Mouse (Mus musculus) kidney, adult 10 weeks (tissue): ENCODE data around the gene Hist2h2aa2. TPM values are rescaled to one million over a fixed set of nuclear protein-coding genes. Genes with fewer than 3 reads are reported as not detected.

Source experiments
- polyA plus RNA-seq: library from polyadenylated mRNA; stranded (reverse); fragments of 350-450 nt; fragmentation: Illumina TruSeq; extraction: RNeasy Lipid Tissue Mini Kit (QIAGEN cat#74804); gene quantifications from one replicate; pipeline ENCODE4 v1.2.3, GENCODE M21; 2014; ENCODE audit warnings: low read depth, low replicate concordance

Gene Hist2h2aa2
- polyA plus RNA-seq = not detected

DNA sequence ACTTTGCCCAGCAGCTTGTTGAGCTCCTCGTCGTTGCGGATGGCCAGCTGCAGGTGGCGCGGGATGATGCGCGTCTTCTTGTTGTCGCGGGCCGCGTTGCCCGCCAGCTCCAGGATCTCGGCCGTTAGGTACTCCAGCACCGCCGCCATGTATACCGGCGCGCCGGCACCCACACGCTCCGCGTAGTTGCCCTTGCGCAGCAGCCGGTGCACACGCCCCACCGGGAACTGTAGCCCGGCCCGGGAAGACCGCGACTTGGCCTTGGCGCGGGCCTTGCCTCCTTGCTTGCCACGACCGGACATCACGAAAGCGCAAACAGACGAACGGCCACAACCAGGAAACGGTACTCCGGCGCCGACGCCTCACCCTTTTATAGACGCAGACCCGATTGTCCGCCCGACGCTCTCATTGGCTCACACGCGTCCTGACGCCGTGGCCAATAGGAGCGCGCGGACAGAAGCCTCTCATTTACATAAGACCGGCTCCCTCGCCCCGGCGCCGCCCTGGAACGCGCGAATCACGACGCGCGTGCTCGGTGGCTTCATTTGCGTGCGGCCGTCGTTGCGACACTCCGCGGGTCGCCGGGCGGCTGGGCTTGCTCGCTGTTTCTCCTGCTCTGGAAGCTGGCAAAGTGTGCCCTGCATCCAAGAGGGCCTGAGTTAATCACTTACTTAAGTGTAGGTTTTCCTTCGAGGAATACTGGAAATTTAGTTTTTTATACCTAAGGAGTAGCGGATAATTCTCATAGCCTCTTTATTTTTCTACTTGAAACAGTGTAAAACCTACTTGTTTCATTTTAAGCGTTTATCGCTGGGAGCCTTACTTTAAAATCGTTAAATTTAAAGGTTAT is at the start of gene Hist2h2aa2:
Gene Hist2h2aa2 (minus strand): TSS at position 328 of the 850 bp plus-strand sequence.

DNA sequence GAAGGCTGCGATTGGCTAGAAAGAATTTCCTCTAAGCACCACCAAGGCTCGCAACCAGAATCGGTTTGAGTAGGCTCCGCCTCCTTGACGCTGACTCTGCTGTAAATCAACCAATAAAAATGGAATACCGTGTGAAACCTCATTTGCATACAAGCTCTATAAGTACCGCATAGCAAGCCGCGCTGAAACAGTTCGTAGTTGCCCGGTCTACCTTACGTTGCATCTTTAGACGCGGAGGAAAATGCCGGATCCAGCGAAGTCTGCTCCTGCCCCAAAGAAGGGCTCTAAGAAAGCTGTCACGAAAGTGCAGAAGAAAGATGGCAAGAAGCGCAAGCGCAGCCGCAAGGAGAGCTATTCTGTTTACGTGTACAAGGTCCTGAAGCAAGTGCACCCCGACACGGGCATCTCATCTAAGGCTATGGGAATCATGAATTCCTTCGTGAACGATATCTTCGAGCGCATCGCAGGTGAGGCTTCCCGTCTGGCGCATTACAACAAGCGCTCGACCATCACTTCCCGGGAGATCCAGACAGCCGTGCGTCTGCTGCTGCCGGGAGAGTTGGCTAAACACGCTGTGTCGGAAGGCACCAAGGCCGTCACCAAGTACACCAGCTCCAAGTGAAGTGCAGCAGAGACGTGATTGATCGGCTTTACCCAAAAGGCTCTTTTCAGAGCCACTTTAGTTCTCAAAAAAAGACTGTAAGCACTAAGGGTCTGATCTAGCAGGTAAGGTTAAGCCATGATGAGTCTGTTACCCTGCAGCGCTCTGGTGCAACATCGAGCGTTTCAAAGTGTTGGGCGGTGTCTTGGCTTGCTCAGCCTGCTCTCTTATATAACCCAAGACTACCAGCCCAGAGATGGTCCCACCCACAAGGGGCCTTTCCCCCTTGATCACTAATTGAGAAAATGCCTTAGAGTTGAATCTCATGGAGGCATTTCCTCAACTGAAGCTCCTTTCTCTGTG is 29.7 kb upstream of the Hist2h2aa2 start, which contains the start of gene Hist2h2bb:
Gene Hist2h2bb (plus strand): TSS at position 242 of the 964 bp plus-strand sequence.

DNA sequence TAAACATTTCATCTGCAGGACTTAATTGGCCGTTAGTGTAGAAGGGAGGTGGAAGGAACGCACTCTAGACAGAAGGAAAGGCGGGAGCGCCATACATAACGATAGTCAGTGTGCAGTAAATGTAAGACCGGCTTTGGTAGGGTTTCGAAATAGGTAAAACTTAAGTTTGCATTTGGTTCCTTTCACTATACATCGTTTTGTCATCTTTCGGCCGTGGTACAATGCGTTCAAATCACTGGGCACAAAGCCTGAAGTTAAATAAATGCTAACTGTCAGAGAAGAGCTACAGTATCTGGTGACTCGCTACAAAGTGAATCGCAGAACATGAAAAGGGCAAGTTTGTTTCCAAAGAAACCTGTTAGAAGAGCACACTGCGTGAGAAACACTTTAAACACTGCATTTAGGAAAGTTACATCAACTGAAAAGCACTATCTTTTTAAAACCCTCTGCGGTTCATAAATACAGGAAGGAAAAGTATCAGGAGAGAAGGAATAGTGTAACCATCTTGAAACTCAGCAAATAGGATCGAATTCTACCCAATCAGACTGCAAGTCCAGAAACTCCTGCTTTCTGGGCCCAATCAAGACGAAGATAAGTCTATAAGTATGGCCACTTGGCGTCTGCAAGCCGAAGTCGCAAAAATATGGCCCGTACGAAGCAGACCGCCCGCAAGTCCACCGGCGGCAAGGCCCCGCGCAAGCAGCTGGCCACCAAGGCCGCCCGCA is 28.1 kb upstream of the Hist2h2aa2 start, which contains the start of gene Hist2h3b:
Gene Hist2h3b (plus strand): TSS at position 604 of the 725 bp plus-strand sequence.

DNA sequence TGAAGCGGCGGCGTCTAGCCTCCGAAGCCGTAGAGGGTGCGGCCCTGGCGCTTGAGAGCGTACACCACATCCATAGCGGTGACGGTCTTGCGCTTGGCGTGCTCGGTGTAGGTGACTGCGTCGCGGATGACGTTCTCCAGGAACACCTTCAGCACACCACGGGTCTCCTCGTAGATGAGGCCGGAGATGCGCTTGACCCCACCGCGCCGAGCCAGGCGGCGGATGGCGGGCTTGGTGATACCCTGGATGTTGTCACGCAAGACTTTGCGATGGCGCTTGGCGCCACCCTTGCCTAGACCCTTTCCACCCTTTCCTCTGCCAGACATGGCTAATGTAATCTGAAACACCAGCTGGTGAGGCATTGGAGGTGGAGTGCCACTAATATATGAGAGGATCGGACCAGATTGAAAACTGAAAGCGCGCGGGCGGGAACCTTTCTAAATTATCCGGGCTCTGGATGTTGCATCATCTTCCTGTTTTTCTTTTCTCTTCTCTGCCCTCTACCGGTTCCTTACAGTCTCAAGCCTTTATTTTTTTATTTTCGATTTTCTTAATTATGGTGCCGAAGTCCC is 23.0 kb upstream of the Hist2h2aa2 start, which contains the start of gene Hist2h4:
Gene Hist2h4 (minus strand): TSS at position 333 of the 572 bp plus-strand sequence.

DNA sequence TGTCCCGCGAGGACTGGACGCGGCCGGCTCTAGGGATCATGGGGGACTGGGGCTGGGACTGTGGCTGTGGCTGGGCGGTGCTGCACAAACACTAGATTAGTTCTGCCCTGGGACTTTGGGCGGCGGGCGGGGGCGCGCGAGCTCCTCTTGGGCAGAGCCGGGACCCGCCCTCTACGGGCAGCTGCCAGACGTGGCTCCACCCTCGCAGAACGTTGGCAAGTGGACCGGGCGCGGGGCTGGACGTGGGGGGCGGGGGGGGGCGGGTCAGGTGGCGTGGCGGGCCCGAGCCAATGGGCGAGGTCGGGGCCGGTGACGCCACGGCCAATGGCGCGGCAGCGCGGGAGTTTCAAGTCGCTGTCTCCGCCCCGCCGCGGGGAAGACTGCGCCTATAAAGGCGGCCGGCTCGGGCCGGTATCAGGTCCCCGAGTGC is 6.4 kb upstream of the Hist2h2aa2 start, which contains the start of gene Hist2h3c1:
Gene Hist2h3c1 (plus strand): TSS at position 259 of the 430 bp plus-strand sequence.

DNA sequence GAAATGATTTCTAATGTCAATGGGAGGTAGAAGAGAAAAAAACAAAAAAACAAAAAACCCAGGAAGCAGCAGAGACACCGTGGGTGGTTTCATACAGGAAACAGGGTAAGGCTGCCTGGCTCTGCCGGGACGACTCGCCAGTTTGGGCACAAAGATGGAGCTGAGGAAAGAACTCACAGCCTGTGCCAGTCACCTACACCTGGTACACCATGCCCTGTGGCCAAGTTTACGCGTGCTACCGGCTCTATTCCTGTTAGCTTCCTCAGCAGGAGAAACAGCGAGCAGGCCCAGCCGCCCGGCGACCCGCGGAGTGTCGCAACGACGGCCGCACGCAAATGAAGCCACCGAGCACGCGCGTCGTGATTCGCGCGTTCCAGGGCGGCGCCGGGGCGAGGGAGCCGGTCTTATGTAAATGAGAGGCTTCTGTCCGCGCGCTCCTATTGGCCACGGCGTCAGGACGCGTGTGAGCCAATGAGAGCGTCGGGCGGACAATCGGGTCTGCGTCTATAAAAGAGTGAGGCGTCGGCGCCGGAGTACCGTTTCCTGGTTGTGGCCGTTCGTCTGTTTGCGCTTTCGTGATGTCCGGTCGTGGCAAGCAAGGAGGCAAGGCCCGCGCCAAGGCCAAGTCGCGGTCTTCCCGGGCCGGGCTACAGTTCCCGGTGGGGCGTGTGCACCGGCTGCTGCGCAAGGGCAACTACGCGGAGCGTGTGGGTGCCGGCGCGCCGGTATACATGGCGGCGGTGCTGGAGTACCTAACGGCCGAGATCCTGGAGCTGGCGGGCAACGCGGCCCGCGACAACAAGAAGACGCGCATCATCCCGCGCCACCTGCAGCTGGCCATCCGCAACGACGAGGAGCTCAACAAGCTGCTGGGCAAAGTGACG is 5.2 kb upstream of the Hist2h2aa2 start, which contains the start of gene Hist2h2aa1:
Gene Hist2h2aa1 (plus strand): TSS at position 495 of the 884 bp plus-strand sequence.

DNA sequence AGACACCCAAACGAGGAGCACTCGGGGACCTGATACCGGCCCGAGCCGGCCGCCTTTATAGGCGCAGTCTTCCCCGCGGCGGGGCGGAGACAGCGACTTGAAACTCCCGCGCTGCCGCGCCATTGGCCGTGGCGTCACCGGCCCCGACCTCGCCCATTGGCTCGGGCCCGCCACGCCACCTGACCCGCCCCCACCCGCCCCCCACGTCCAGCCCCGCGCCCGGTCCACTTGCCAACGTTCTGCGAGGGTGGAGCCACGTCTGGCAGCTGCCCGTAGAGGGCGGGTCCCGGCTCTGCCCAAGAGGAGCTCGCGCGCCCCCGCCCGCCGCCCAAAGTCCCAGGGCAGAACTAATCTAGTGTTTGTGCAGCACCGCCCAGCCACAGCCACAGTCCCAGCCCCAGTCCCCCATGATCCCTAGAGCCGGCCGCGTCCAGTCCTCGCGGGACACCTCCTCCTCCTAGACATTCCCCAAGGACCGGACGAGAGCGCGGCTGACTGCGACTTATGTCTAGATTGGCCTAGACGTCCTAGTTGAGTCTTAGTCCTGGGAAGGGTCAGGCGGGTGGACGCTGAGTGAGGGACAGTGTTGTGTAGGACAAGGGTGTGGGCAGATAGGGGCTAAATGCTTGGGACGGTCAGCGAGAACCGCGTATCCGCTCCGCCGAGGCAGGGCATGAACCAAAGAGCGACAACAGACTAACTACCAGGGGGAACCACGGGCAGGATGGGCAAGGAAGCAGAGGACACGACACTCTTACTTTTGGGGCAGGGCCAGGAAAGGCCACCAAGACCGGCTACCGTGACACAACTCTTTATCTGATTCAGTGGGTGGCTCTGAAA is 902 bp downstream of the Hist2h2aa2 start, which contains the start of gene Hist2h3c2:
Gene Hist2h3c2 (minus strand): TSS at position 174 of the 840 bp plus-strand sequence.

DNA sequence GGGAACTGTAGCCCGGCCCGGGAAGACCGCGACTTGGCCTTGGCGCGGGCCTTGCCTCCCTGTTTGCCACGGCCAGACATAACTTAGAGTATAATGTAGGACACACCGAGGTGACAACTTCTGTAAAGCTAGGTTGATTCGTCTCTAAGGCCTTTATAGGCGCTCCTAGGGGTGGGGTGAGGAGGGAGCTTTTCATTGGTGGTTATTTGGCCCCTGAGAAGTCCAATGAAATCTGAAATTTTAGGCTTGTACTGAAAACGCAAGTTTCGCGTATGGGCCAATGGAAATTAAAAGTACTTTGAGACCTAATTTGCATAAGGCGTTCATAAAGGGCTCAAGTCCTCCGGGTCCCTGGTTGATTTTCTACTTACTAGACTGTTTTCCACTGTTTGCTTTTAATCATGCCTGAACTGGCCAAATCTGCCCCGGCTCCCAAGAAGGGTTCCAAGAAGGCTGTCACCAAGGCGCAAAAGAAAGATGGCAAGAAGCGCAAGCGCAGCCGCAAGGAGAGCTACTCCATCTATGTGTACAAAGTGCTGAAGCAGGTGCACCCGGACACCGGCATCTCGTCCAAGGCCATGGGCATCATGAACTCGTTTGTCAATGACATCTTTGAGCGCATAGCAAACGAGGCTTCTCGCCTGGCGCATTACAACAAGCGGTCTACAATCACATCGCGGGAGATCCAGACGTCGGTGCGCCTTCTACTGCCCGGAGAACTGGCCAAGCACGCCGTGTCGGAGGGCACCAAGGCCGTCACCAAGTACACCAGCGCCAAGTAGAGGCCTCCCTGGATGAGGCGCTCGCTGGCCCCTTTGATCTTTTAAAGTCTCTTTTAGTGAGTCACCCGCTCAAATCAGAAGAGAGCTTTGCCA is 19.1 kb downstream of the Hist2h2aa2 start, which contains the start of the genes Hist2h2ac and Hist2h2be:
Gene Hist2h2ac (minus strand): TSS at position 116 of the 875 bp plus-strand sequence.
Gene Hist2h2be (plus strand): TSS at position 355 of the 875 bp plus-strand sequence.

DNA sequence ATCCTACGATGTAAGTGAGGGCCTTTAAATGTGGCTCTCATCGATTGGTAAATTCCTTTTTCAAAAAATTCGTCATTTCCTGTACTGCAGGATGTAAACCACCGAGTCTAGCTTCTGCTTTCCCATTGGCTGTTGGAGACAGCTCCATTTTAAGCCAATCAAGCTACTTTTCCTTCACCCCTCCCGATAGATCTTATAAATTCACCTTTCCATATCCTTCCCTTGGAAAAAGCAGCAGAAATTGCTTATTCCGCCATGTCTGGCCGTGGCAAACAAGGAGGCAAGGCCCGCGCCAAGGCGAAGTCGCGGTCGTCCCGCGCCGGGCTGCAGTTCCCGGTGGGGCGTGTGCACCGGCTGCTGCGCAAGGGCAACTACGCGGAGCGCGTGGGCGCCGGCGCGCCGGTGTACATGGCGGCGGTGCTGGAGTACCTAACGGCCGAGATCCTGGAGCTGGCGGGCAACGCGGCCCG is 20.4 kb downstream of the Hist2h2aa2 start, which contains the start of the genes Bola1 and Hist2h2ab:
Gene Bola1 (minus strand): TSS at position 49 of the 470 bp plus-strand sequence.
Gene Hist2h2ab (plus strand): TSS at position 205 of the 470 bp plus-strand sequence.

Other genes with a start within 250 kb of the Hist2h2aa2 start
- 3.1 TPM for gene Plekho1, start 244.3 kb downstream of the Hist2h2aa2 start, polyA plus RNA-seq
- 54.3 TPM for gene Vps45, start 181.8 kb downstream of the Hist2h2aa2 start, polyA plus RNA-seq
- gene Otud7b, start 135.7 kb downstream of the Hist2h2aa2 start, polyA plus RNA-seq = 22.0 TPM
- 21.7 TPM for gene Mtmr11, start 78.3 kb downstream of the Hist2h2aa2 start, polyA plus RNA-seq
- 9.6 TPM for gene Sf3b4, start 67.9 kb downstream of the Hist2h2aa2 start, polyA plus RNA-seq
- 5.4 TPM for gene Sv2a, start 59.1 kb downstream of the Hist2h2aa2 start, polyA plus RNA-seq
- 5.1 TPM for gene Bola1, start 20.6 kb downstream of the Hist2h2aa2 start, polyA plus RNA-seq
- gene Hist2h2ab, start 20.4 kb downstream of the Hist2h2aa2 start, polyA plus RNA-seq = not detected
- gene Hist2h2ac, start 19.4 kb downstream of the Hist2h2aa2 start, polyA plus RNA-seq = not detected
- gene Hist2h2be, start 19.2 kb downstream of the Hist2h2aa2 start, polyA plus RNA-seq = 15.0 TPM
- 2.3 TPM for gene Hist2h3c2, start 1.1 kb downstream of the Hist2h2aa2 start, polyA plus RNA-seq
- gene Hist2h2aa1, start 5.2 kb upstream of the Hist2h2aa2 start, polyA plus RNA-seq = not detected
- gene Hist2h3c1, start 6.4 kb upstream of the Hist2h2aa2 start, polyA plus RNA-seq = 24.4 TPM
- 0.28 TPM for gene Hist2h4, start 23.0 kb upstream of the Hist2h2aa2 start, polyA plus RNA-seq
- not detected for gene Hist2h3b, start 28.4 kb upstream of the Hist2h2aa2 start, polyA plus RNA-seq
- not detected for gene Hist2h2bb, start 29.5 kb upstream of the Hist2h2aa2 start, polyA plus RNA-seq
- 0.65 TPM for gene Fcgr1, start 53.7 kb upstream of the Hist2h2aa2 start, polyA plus RNA-seq
- gene BC107364, start 212.0 kb upstream of the Hist2h2aa2 start, polyA plus RNA-seq = not detected